Mouse (Mus musculus): Measurements from ENCODE around the gene Vmn1r101. TPM values are rescaled to one million over a fixed set of nuclear protein-coding genes. Genes with fewer than 3 reads are reported as not detected.

The Vmn1r101 gene
- not detected in 4 replicates for total RNA-seq (2023; ENCODE audit: inconsistent age)

GRCm38 (mm10) chr7:20442493-20442892, at the start of gene Vmn1r101:
Vmn1r101 (minus strand) TSS chr7:20442593.

GRCm38 (mm10) chr7:20474825-20475224, 32.4 kb upstream of the Vmn1r101 start, which contains the start of gene Gm10670:
Gm10670 (minus strand) TSS chr7:20474925.

DNA sequence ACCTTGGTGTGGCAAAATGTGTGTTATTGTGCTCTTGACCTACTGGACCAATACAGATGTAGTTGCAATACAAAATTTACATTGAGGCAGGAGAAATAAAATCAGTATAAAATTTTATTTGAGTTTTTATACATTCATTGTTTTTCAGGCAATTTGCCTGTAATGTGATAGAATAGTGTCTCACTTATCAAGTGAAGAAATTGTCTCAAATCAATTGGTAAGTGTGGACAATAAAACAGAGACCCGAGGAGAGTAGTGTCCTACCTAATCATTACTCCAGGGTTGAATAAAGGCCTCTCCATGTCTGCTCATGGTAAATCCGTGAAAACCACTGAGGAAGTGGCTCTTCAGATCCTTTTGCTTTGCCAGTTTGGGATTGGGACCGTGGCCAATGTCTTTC, 24.8 kb downstream of the Vmn1r101 start, which contains the start of gene Vmn1r100:
Gene Vmn1r100 (plus strand): TSS at position 301 of the 400 bp plus-strand sequence.

Other genes with a start within 250 kb of the Vmn1r101 start
- gene Vmn1r95, start 248.9 kb downstream of the Vmn1r101 start, total RNA-seq (2023; ENCODE audit: inconsistent age) = not detected in 4 replicates
- not detected in 4 replicates for gene Gm6164, start 237.0 kb downstream of the Vmn1r101 start, total RNA-seq (2023; ENCODE audit: inconsistent age)
- gene Gm4498, start 208.8 kb downstream of the Vmn1r101 start, total RNA-seq (2023; ENCODE audit: inconsistent age) = not detected in 4 replicates
- not detected in 4 replicates for gene Gm5890, start 179.8 kb downstream of the Vmn1r101 start, total RNA-seq (2023; ENCODE audit: inconsistent age)
- gene Gm4133, start 108.5 kb downstream of the Vmn1r101 start, total RNA-seq (2023; ENCODE audit: inconsistent age) = not detected in 4 replicates
- gene Gm5728, start 67.2 kb downstream of the Vmn1r101 start, total RNA-seq (2023; ENCODE audit: inconsistent age) = not detected in 4 replicates
- not detected in 4 replicates for gene Vmn1r100, start 24.7 kb downstream of the Vmn1r101 start, total RNA-seq (2023; ENCODE audit: inconsistent age)
- not detected in 4 replicates for gene Gm10670, start 32.3 kb upstream of the Vmn1r101 start, total RNA-seq (2023; ENCODE audit: inconsistent age)
- not detected in 4 replicates for gene Vmn1r103, start 67.9 kb upstream of the Vmn1r101 start, total RNA-seq (2023; ENCODE audit: inconsistent age)
- gene Vmn1r104, start 91.2 kb upstream of the Vmn1r101 start, total RNA-seq (2023; ENCODE audit: inconsistent age) = not detected in 4 replicates
- gene Gm5726, start 103.2 kb upstream of the Vmn1r101 start, total RNA-seq (2023; ENCODE audit: inconsistent age) = not detected in 4 replicates
- not detected in 4 replicates for gene Gm4141, start 133.6 kb upstream of the Vmn1r101 start, total RNA-seq (2023; ENCODE audit: inconsistent age)
- not detected in 4 replicates for gene Gm4513, start 156.4 kb upstream of the Vmn1r101 start, total RNA-seq (2023; ENCODE audit: inconsistent age)
- gene Vmn1r107, start 226.3 kb upstream of the Vmn1r101 start, total RNA-seq (2023; ENCODE audit: inconsistent age) = not detected in 4 replicates